Mouse (Mus musculus): ENCODE measurements around the gene Mvk. TPM values are rescaled to one million over a fixed set of nuclear protein-coding genes. Genes with fewer than 3 reads are reported as not detected.

Mvk gene
- 16.9 and 33.9 TPM in 2 replicates for polyA plus RNA-seq (2012; ENCODE audit: low replicate concordance)

GRCm38 (mm10) chr5:114443566-114444367 is at the start of gene Mvk, which contains the start of gene Mmab:
TSS of gene Mvk (plus strand) at chr5:114444269.
TSS of gene Mmab (minus strand) at chr5:114444060.

Other genes with a start within 250 kb of the Mvk start
- gene Foxn4, start 170.5 kb upstream of the Mvk start, polyA plus RNA-seq (2012; ENCODE audit: low replicate concordance): not detected in 2 replicates
- gene Myo1h, start 155.1 kb upstream of the Mvk start, polyA plus RNA-seq (2012; ENCODE audit: low replicate concordance): 0.89 and 1.0 TPM in 2 replicates
- gene Kctd10, start 63.8 kb upstream of the Mvk start, polyA plus RNA-seq (2012; ENCODE audit: low replicate concordance): 80.5 and 160 TPM in 2 replicates
- gene Ube3b, start 63.7 kb upstream of the Mvk start, polyA plus RNA-seq (2012; ENCODE audit: low replicate concordance): 50.0 and 121 TPM in 2 replicates
- gene Mmab, start 209 bp upstream of the Mvk start, polyA plus RNA-seq (2012; ENCODE audit: low replicate concordance): 7.9 and 21.6 TPM in 2 replicates
- 13.4 and 20.8 TPM in 2 replicates for gene Fam222a, start 123.7 kb downstream of the Mvk start, polyA plus RNA-seq (2012; ENCODE audit: low replicate concordance)
- gene Trpv4, start 214.2 kb downstream of the Mvk start, polyA plus RNA-seq (2012; ENCODE audit: low replicate concordance): 1.7 and 2.4 TPM in 2 replicates
- gene Gltp, start 246.7 kb downstream of the Mvk start, polyA plus RNA-seq (2012; ENCODE audit: low replicate concordance): 130 and 165 TPM in 2 replicates